Mouse (Mus musculus) neutrophil, adult 5-6 weeks (primary cell): ENCODE data around the gene Tcl1b2. TPM values are rescaled to one million over a fixed set of nuclear protein-coding genes. Genes with fewer than 3 reads are reported as not detected.
"Not testable (repeated sequence)": the region's sequence is repeated elsewhere in the genome, so short reads cannot be mapped to it uniquely, and the experiment has no call there.

ENCODE experiments used
- ATAC-seq: fragments of 151-379, 151-347 bp; 2 replicates; pipeline ENCODE4 v1.8.0; 2017; ENCODE audit warnings: mild to moderate bottlenecking, moderate TSS enrichment; ENCODE audit not compliant: insufficient number of reproducible peaks, poor library complexity, low FRiP score, severe bottlenecking; ENCODE audit errors: extremely low read depth
- total RNA-seq: library from RNA; stranded (forward); fragments of 200-1000 nt; gene quantifications from 2 replicates; pipeline ENCODE4 v1.2.3, GENCODE M21; 2017

Gene Tcl1b2
- total RNA-seq: not detected in 2 replicates

- ATAC-seq: no peak
These were observed at the start of gene Tcl1b2 for GRCm38 (mm10) chr12:105145714-105146113. Gene Tcl1b2 (plus strand): TSS chr12:105146014.

GRCm38 (mm10) chr12:105099466-105100044, 46.3 kb upstream of the Tcl1b2 start:
- no peak for ATAC-seq

- no peak for ATAC-seq
These were observed 42.9 kb upstream of the Tcl1b2 start for GRCm38 (mm10) chr12:105102901-105103300.

GRCm38 (mm10) chr12:105104036-105104435, 41.8 kb upstream of the Tcl1b2 start:
- no peak for ATAC-seq

- ATAC-seq: no peak
These were observed 40.5 kb upstream of the Tcl1b2 start for GRCm38 (mm10) chr12:105105326-105105725.

- no peak for ATAC-seq
These were observed 37.0 kb upstream of the Tcl1b2 start for GRCm38 (mm10) chr12:105108856-105109255.

GRCm38 (mm10) chr12:105109406-105109805, 36.4 kb upstream of the Tcl1b2 start:
- ATAC-seq: no peak

GRCm38 (mm10) chr12:105109812-105110211, 36.0 kb upstream of the Tcl1b2 start:
- ATAC-seq: no peak

GRCm38 (mm10) chr12:105112321-105112988, 33.4 kb upstream of the Tcl1b2 start:
- no peak for ATAC-seq

- no peak for ATAC-seq
These were observed 29.2 kb upstream of the Tcl1b2 start for GRCm38 (mm10) chr12:105116648-105117047.

- no peak for ATAC-seq
These were observed 20.5 kb upstream of the Tcl1b2 start for GRCm38 (mm10) chr12:105125362-105125761.

GRCm38 (mm10) chr12:105126516-105126915, 19.3 kb upstream of the Tcl1b2 start:
- ATAC-seq: no peak

- ATAC-seq: no peak
These were observed 18.2 kb upstream of the Tcl1b2 start for GRCm38 (mm10) chr12:105127607-105128006.

GRCm38 (mm10) chr12:105129494-105130205, 16.2 kb upstream of the Tcl1b2 start:
- 0 out of 2 replicates have a peak, but pooled peaks have one; percentile 26 for ATAC-seq

- not testable (repeated sequence) for ATAC-seq
These were observed 11.6 kb upstream of the Tcl1b2 start for GRCm38 (mm10) chr12:105134167-105134566.

GRCm38 (mm10) chr12:105134826-105135225, 11.0 kb upstream of the Tcl1b2 start:
- not testable (repeated sequence) for ATAC-seq

- ATAC-seq: not testable (repeated sequence)
These were observed 8.1 kb upstream of the Tcl1b2 start for GRCm38 (mm10) chr12:105137729-105138128.

GRCm38 (mm10) chr12:105143096-105143495, 2.7 kb upstream of the Tcl1b2 start:
- ATAC-seq: no peak

GRCm38 (mm10) chr12:105144928-105145327, 886 bp upstream of the Tcl1b2 start:
- not testable (repeated sequence) for ATAC-seq

- not testable (repeated sequence) for ATAC-seq
These were observed 9.5 kb downstream of the Tcl1b2 start for GRCm38 (mm10) chr12:105155286-105155685.
